Mouse (Mus musculus) heart, postnatal 10 days (tissue): ENCODE measurements at regions not wholly inside any gene's neighbourhood (a gene's known extent, or its start where the extent isn't known, plus 50 kb on each side); places are given as distances from the start of the nearest gene placed in this dataset.
A peak's percentile ranks its signal among the peaks of the same experiment; 100 is the strongest.

Experiments
- DNase-seq, 2 experiments: peaks; one replicate each; pipeline ENCODE4 v3.0.0; 2021
- intact Hi-C: fragments of 180-260 bp; cut with DNase I; formaldehyde crosslinking; loops from one replicate; pipeline ENCODE4 v1.15.1; 2025

- intact Hi-C loops = no loop called here
- DNase-seq = no peak
These were observed 60.9 kb upstream of the Acyp2 start for GRCm38 (mm10) chr11:30710266-30710665.

- intact Hi-C loops = no loop called here
- peak; percentile 65 to 68 for DNase-seq
These were observed 50.7 kb upstream of the Psme4 start for GRCm38 (mm10) chr11:30720803-30721202.
